Mouse (Mus musculus): ENCODE measurements around the gene Uba1.
"Not testable (repeated sequence)": the region's sequence is repeated elsewhere in the genome, so short reads cannot be mapped to it uniquely, and the experiment has no call there.

The Uba1 gene

GRCm38 (mm10) chrX:20728681-20729080 is 70.6 kb downstream of the Uba1 start:
- no peak for DNase-seq (ENCODE audit: low spot score in 2 of 2)

- not testable (repeated sequence) for DNase-seq (ENCODE audit: low spot score in 2 of 2)
Observed at GRCm38 (mm10) chrX:20730048-20730447, 71.9 kb downstream of the Uba1 start.

Measured in frontal cortex, postnatal 14 days (tissue).